Mouse (Mus musculus): ENCODE data around the gene Glmp. TPM values are rescaled to one million over a fixed set of nuclear protein-coding genes. Genes with fewer than 3 reads are reported as not detected.
"Not testable (repeated sequence)": the region's sequence is repeated elsewhere in the genome, so short reads cannot be mapped to it uniquely, and the experiment has no call there.

Gene Glmp
- polyA plus RNA-seq, 1 experiment from 2014 or later: 231 TPM

- WGBS: 51% methylated on average over 3 of the region's 7 CpGs
- not testable (repeated sequence) for ATAC-seq (ENCODE audit: low read depth); H3K27me3 ChIP-seq (ENCODE audit: control insufficient read depth, insufficient read depth, low read depth, low read length); H3K4me3 ChIP-seq (ENCODE audit: low read length); H3K27ac ChIP-seq (ENCODE audit: low read length); H3K9ac ChIP-seq (ENCODE audit: low read length); H3K9me3 ChIP-seq (ENCODE audit: control insufficient read depth, low read length); H3K4me2 ChIP-seq (ENCODE audit: low read depth, low read length); H3K36me3 ChIP-seq (ENCODE audit: control insufficient read depth, insufficient read depth, low read length)
- peaks cover 13% of the 10 kb centered on the region for H3K4me1 ChIP-seq (replicated peaks; ENCODE audit: control insufficient read depth, insufficient read depth, low read length)
Observed at GRCm38 (mm10) chr3:88367517-88367916, 42.7 kb downstream of the Glmp start.

GRCm38 (mm10) chr3:88368511-88368910 lies 43.7 kb downstream of the Glmp start:
- not testable (repeated sequence) for H3K9me3 ChIP-seq (ENCODE audit: control insufficient read depth, low read length); H3K4me2 ChIP-seq (ENCODE audit: low read depth, low read length); ATAC-seq (ENCODE audit: low read depth); H3K36me3 ChIP-seq (ENCODE audit: control insufficient read depth, insufficient read depth, low read length); H3K27ac ChIP-seq (ENCODE audit: low read length); H3K4me3 ChIP-seq (ENCODE audit: low read length); H3K27me3 ChIP-seq (ENCODE audit: control insufficient read depth, insufficient read depth, low read depth, low read length); H3K9ac ChIP-seq (ENCODE audit: low read length)
- 72% methylated on average over 7 of the region's 7 CpGs for WGBS
- H3K4me1 ChIP-seq (replicated peaks; ENCODE audit: control insufficient read depth, insufficient read depth, low read length): peaks cover 13% of the 10 kb centered on the region

GRCm38 (mm10) chr3:88372643-88373042 lies 47.8 kb downstream of the Glmp start, which contains the start of gene Bglap3:
Gene Bglap3 (minus strand): TSS chr3:88372743.
- H3K36me3 ChIP-seq (ENCODE audit: control insufficient read depth, insufficient read depth, low read length); H3K27me3 ChIP-seq (ENCODE audit: control insufficient read depth, insufficient read depth, low read depth, low read length); H3K4me2 ChIP-seq (ENCODE audit: low read depth, low read length); H3K4me1 ChIP-seq (replicated peaks; ENCODE audit: control insufficient read depth, insufficient read depth, low read length); ATAC-seq (ENCODE audit: low read depth); H3K27ac ChIP-seq (ENCODE audit: low read length); H3K9ac ChIP-seq (ENCODE audit: low read length); H3K9me3 ChIP-seq (ENCODE audit: control insufficient read depth, low read length); H3K4me3 ChIP-seq (ENCODE audit: low read length): not testable (repeated sequence)
- WGBS: 90% methylated on average over 9 of the region's 9 CpGs

GRCm38 (mm10) chr3:88375750-88376626 lies 51.2 kb downstream of the Glmp start:
- H3K9ac ChIP-seq (ENCODE audit: low read length); H3K4me1 ChIP-seq (replicated peaks; ENCODE audit: control insufficient read depth, insufficient read depth, low read length); H3K9me3 ChIP-seq (ENCODE audit: control insufficient read depth, low read length); H3K27ac ChIP-seq (ENCODE audit: low read length); H3K36me3 ChIP-seq (ENCODE audit: control insufficient read depth, insufficient read depth, low read length); H3K27me3 ChIP-seq (ENCODE audit: control insufficient read depth, insufficient read depth, low read depth, low read length): not testable (repeated sequence)
- H3K4me2 ChIP-seq (ENCODE audit: low read depth, low read length): peak overlapping the region; percentile 46
- ATAC-seq (ENCODE audit: low read depth): peak; percentile 94
- 11% methylated on average over 16 of the region's 19 CpGs for WGBS
- peak overlapping the region; percentile 24; the same call in 1 of the 2 replicates for H3K4me3 ChIP-seq (ENCODE audit: low read length)

GRCm38 (mm10) chr3:88376644-88377043 lies 51.8 kb downstream of the Glmp start:
- not testable (repeated sequence) for H3K4me3 ChIP-seq (ENCODE audit: low read length); H3K27ac ChIP-seq (ENCODE audit: low read length); H3K27me3 ChIP-seq (ENCODE audit: control insufficient read depth, insufficient read depth, low read depth, low read length); H3K4me2 ChIP-seq (ENCODE audit: low read depth, low read length); H3K4me1 ChIP-seq (replicated peaks; ENCODE audit: control insufficient read depth, insufficient read depth, low read length); H3K9ac ChIP-seq (ENCODE audit: low read length); H3K9me3 ChIP-seq (ENCODE audit: control insufficient read depth, low read length); ATAC-seq (ENCODE audit: low read depth); H3K36me3 ChIP-seq (ENCODE audit: control insufficient read depth, insufficient read depth, low read length)
- WGBS: 30% methylated on average over 4 of the region's 7 CpGs

GRCm38 (mm10) chr3:88378599-88378998 lies 53.8 kb downstream of the Glmp start, which contains the start of gene Bglap2:
Gene Bglap2 (minus strand): TSS chr3:88378699.
- not testable (repeated sequence) for H3K4me3 ChIP-seq (ENCODE audit: low read length); H3K27ac ChIP-seq (ENCODE audit: low read length); H3K9me3 ChIP-seq (ENCODE audit: control insufficient read depth, low read length); H3K9ac ChIP-seq (ENCODE audit: low read length); H3K27me3 ChIP-seq (ENCODE audit: control insufficient read depth, insufficient read depth, low read depth, low read length); ATAC-seq (ENCODE audit: low read depth); H3K4me1 ChIP-seq (replicated peaks; ENCODE audit: control insufficient read depth, insufficient read depth, low read length); H3K4me2 ChIP-seq (ENCODE audit: low read depth, low read length); H3K36me3 ChIP-seq (ENCODE audit: control insufficient read depth, insufficient read depth, low read length)
- WGBS: 73% methylated on average over 4 of the region's 5 CpGs

Other genes with a start within 250 kb of the Glmp start
- not detected in 2 replicates for gene Ttc24, start 246.7 kb upstream of the Glmp start, polyA plus RNA-seq (2015; fragmentation: Nextera tagmentation; extraction: Ambion mirVana)
- 23.4 and 26.9 TPM in 2 replicates for gene Iqgap3, start 243.1 kb upstream of the Glmp start, polyA plus RNA-seq (2015; fragmentation: Nextera tagmentation; extraction: Ambion mirVana)
- gene Mef2d, start 182.7 kb upstream of the Glmp start, polyA plus RNA-seq (2015; fragmentation: Nextera tagmentation; extraction: Ambion mirVana): 19.9 and 22.9 TPM in 2 replicates
- gene Rhbg, start 70.3 kb upstream of the Glmp start, polyA plus RNA-seq (2015; fragmentation: Nextera tagmentation; extraction: Ambion mirVana): 0.69 and 1.0 TPM in 2 replicates
- gene Gm38392, start 37.8 kb upstream of the Glmp start, polyA plus RNA-seq (2015; fragmentation: Nextera tagmentation; extraction: Ambion mirVana): 0.20 and 0.23 TPM in 2 replicates
- gene Tsacc, start 28.0 kb upstream of the Glmp start, polyA plus RNA-seq (2015; fragmentation: Nextera tagmentation; extraction: Ambion mirVana): 11.0 and 12.3 TPM in 2 replicates
- gene Cct3, start 27.9 kb upstream of the Glmp start, polyA plus RNA-seq (2015; fragmentation: Nextera tagmentation; extraction: Ambion mirVana): 432 and 447 TPM in 2 replicates
- 9.5 and 9.9 TPM in 2 replicates for gene Tmem79, start 11.1 kb downstream of the Glmp start, polyA plus RNA-seq (2015; fragmentation: Nextera tagmentation; extraction: Ambion mirVana)
- 46.6 and 46.7 TPM in 2 replicates for gene Smg5, start 11.2 kb downstream of the Glmp start, polyA plus RNA-seq (2015; fragmentation: Nextera tagmentation; extraction: Ambion mirVana)
- gene Paqr6, start 39.6 kb downstream of the Glmp start, polyA plus RNA-seq (2015; fragmentation: Nextera tagmentation; extraction: Ambion mirVana): 12.5 and 15.2 TPM in 2 replicates
- gene Bglap3, start 47.7 kb downstream of the Glmp start, polyA plus RNA-seq (2015; fragmentation: Nextera tagmentation; extraction: Ambion mirVana): 0.13 TPM in 1 of 2 replicates, not detected in the other
- gene Bglap2, start 53.7 kb downstream of the Glmp start, polyA plus RNA-seq (2015; fragmentation: Nextera tagmentation; extraction: Ambion mirVana): 0.43 TPM in 1 of 2 replicates, not detected in the other
- 0.94 TPM in 1 of 2 replicates, not detected in the other for gene Bglap, start 59.4 kb downstream of the Glmp start, polyA plus RNA-seq (2015; fragmentation: Nextera tagmentation; extraction: Ambion mirVana)
- 130 and 147 TPM in 2 replicates for gene Pmf1, start 85.3 kb downstream of the Glmp start, polyA plus RNA-seq (2015; fragmentation: Nextera tagmentation; extraction: Ambion mirVana)
- 15.2 and 16.0 TPM in 2 replicates for gene Slc25a44, start 100.1 kb downstream of the Glmp start, polyA plus RNA-seq (2015; fragmentation: Nextera tagmentation; extraction: Ambion mirVana)
- gene Sema4a, start 136.2 kb downstream of the Glmp start, polyA plus RNA-seq (2015; fragmentation: Nextera tagmentation; extraction: Ambion mirVana): 6.3 TPM in 2 replicates
- gene Lmna, start 184.9 kb downstream of the Glmp start, polyA plus RNA-seq (2015; fragmentation: Nextera tagmentation; extraction: Ambion mirVana): 148 and 150 TPM in 2 replicates
- gene Mex3a, start 207.4 kb downstream of the Glmp start, polyA plus RNA-seq (2015; fragmentation: Nextera tagmentation; extraction: Ambion mirVana): 13.1 and 13.5 TPM in 2 replicates
- gene Rab25, start 223.3 kb downstream of the Glmp start, polyA plus RNA-seq (2015; fragmentation: Nextera tagmentation; extraction: Ambion mirVana): 48.0 and 61.2 TPM in 2 replicates
- gene Lamtor2, start 228.1 kb downstream of the Glmp start, polyA plus RNA-seq (2015; fragmentation: Nextera tagmentation; extraction: Ambion mirVana): 169 and 183 TPM in 2 replicates
- 39.3 and 41.8 TPM in 2 replicates for gene Ubqln4, start 228.7 kb downstream of the Glmp start, polyA plus RNA-seq (2015; fragmentation: Nextera tagmentation; extraction: Ambion mirVana)